Comparison of ENCODE assay signal across 7 mouse cellular contexts in the genomic region with DNA sequence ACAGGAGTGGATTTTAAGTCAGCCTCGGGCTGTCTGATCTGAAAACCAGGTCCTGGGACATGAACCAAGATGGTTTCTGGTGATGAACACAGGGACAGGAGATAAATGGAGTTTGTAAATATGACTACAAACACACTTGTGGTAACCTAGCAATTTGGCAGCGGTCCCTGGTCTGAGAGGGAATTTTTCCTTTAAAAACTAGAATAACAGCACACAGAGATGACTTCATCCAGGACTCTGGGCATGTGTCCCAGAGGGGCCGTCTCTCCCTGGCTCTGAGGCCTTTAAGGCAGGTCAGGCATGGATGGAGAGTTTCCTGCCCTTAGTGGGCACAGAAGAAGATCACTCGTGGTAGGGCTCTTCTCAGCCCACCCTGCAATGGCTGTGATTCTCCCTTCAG.
DNase-seq lines count a peak whose midpoint lies in the region; ATAC-seq and TF ChIP-seq lines count a peak whose summit lies in the region.

No protein-coding gene starts in this region.

- H3K27me3 ChIP-seq in midbrain, postnatal 0 days (ENCODE audit: insufficient read depth, low read length) = no peaks in the 10 kb centered on the region
- no peaks in the 10 kb centered on the region for H3K27me3 ChIP-seq in midbrain, embryonic 13.5 days
- H3K27me3 ChIP-seq in heart, postnatal 0 days (ENCODE audit: control insufficient read depth, insufficient read depth, low read length) = no peaks in the 10 kb centered on the region
- no peaks in the 10 kb centered on the region for H3K27me3 ChIP-seq in lung, embryonic 15.5 days
- no peaks in the 10 kb centered on the region for H3K27me3 ChIP-seq in forebrain, embryonic 16.5 days (replicated peaks; ENCODE audit: control insufficient read depth, insufficient read depth, low read length)

- H3K36me3 ChIP-seq in midbrain, postnatal 0 days (ENCODE audit: insufficient read depth, low read length) = no peaks in the 10 kb centered on the region
- H3K36me3 ChIP-seq in midbrain, embryonic 13.5 days = no peaks in the 10 kb centered on the region
- H3K36me3 ChIP-seq in heart, postnatal 0 days (replicated peaks; ENCODE audit: control insufficient read depth, insufficient read depth, low read length) = no peaks in the 10 kb centered on the region
- no peaks in the 10 kb centered on the region for H3K36me3 ChIP-seq in lung, embryonic 15.5 days
- H3K36me3 ChIP-seq in forebrain, embryonic 16.5 days (ENCODE audit: control insufficient read depth, insufficient read depth) = no peaks in the 10 kb centered on the region

- DNase-seq in midbrain, postnatal 0 days (ENCODE audit: low spot score) = peak; percentile 80
- peak; percentile 2 for DNase-seq in cerebellum, adult 9-10 months
- peak; percentile 65 for DNase-seq in heart, postnatal 0 days (ENCODE audit: low spot score)
- DNase-seq in urinary bladder, postnatal 4 days (ENCODE audit: low spot score in 2 of 2) = peak; percentile 73 to 82

- WGBS in midbrain, postnatal 0 days = 69% methylated on average over 4 of the region's 4 CpGs
- 79% methylated on average over 4 of the region's 4 CpGs for WGBS in midbrain, embryonic 13.5 days
- WGBS in heart, postnatal 0 days = 37% methylated on average over 4 of the region's 4 CpGs
- WGBS in lung, embryonic 15.5 days = 32% methylated on average over 4 of the region's 4 CpGs
- 55% methylated on average over 4 of the region's 4 CpGs for WGBS in forebrain, embryonic 16.5 days

- TF ChIP-seq CTCF in midbrain, postnatal 0 days (IDR thresholded peaks at IDR 0.05) = no peak
- no peak for TF ChIP-seq CTCF in heart, postnatal 0 days (IDR thresholded peaks at IDR 0.05; ENCODE audit: low read depth)

- H3K9me3 ChIP-seq in midbrain, postnatal 0 days (ENCODE audit: low read length) = no peaks in the 10 kb centered on the region
- no peaks in the 10 kb centered on the region for H3K9me3 ChIP-seq in midbrain, embryonic 13.5 days
- no peaks in the 10 kb centered on the region for H3K9me3 ChIP-seq in heart, postnatal 0 days (replicated peaks; ENCODE audit: control insufficient read depth, low read length)
- no peaks in the 10 kb centered on the region for H3K9me3 ChIP-seq in lung, embryonic 15.5 days
- no peaks in the 10 kb centered on the region for H3K9me3 ChIP-seq in forebrain, embryonic 16.5 days (ENCODE audit: control insufficient read depth, low read length)

- no peak overlapping the region for H3K4me2 ChIP-seq in midbrain, postnatal 0 days (ENCODE audit: low read depth, low read length, poor library complexity, severe bottlenecking)
- no peak overlapping the region for H3K4me2 ChIP-seq in midbrain, embryonic 13.5 days (replicated peaks)
- H3K4me2 ChIP-seq in heart, postnatal 0 days (ENCODE audit: low read depth, low read length) = no peak overlapping the region
- no peak overlapping the region for H3K4me2 ChIP-seq in lung, embryonic 15.5 days
- no peak overlapping the region for H3K4me2 ChIP-seq in forebrain, embryonic 16.5 days (ENCODE audit: low read length)

- H3K4me3 ChIP-seq in midbrain, postnatal 0 days (ENCODE audit: low read depth, low read length) = no peak overlapping the region
- H3K4me3 ChIP-seq in midbrain, embryonic 13.5 days (replicated peaks) = no peak overlapping the region
- no peak overlapping the region for H3K4me3 ChIP-seq in heart, postnatal 0 days (ENCODE audit: low read depth, low read length)
- no peak overlapping the region for H3K4me3 ChIP-seq in lung, embryonic 15.5 days
- H3K4me3 ChIP-seq in forebrain, embryonic 16.5 days (replicated peaks; ENCODE audit: low read length) = no peak overlapping the region

- H3K4me1 ChIP-seq in midbrain, postnatal 0 days (ENCODE audit: insufficient read depth, low read length) = no peaks in the 10 kb centered on the region
- no peaks in the 10 kb centered on the region for H3K4me1 ChIP-seq in midbrain, embryonic 13.5 days (replicated peaks)
- H3K4me1 ChIP-seq in heart, postnatal 0 days (ENCODE audit: control insufficient read depth, insufficient read depth) = no peaks in the 10 kb centered on the region
- H3K4me1 ChIP-seq in lung, embryonic 15.5 days = peaks cover 8% of the 10 kb centered on the region; the same call in 1 of the 2 replicates
- no peaks in the 10 kb centered on the region for H3K4me1 ChIP-seq in forebrain, embryonic 16.5 days (replicated peaks; ENCODE audit: control insufficient read depth, insufficient read depth, low read length)

- H3K27ac ChIP-seq in midbrain, postnatal 0 days (ENCODE audit: low read depth, low read length) = no peak overlapping the region
- H3K27ac ChIP-seq in midbrain, embryonic 13.5 days = no peak overlapping the region
- peak overlapping the region; percentile 51; the same call in 1 of the 2 replicates for H3K27ac ChIP-seq in heart, postnatal 0 days (ENCODE audit: low read depth)
- H3K27ac ChIP-seq in lung, embryonic 15.5 days = peak overlapping the region; percentile 21; the same call in 1 of the 2 replicates
- H3K27ac ChIP-seq in forebrain, embryonic 16.5 days (ENCODE audit: low read length) = no peak overlapping the region

- no peak overlapping the region for H3K9ac ChIP-seq in midbrain, postnatal 0 days (replicated peaks; ENCODE audit: low read length, poor library complexity, severe bottlenecking)
- H3K9ac ChIP-seq in midbrain, embryonic 13.5 days (replicated peaks) = no peak overlapping the region
- no peak overlapping the region for H3K9ac ChIP-seq in heart, postnatal 0 days (replicated peaks; ENCODE audit: low read depth, low read length)
- no peak overlapping the region for H3K9ac ChIP-seq in lung, embryonic 15.5 days
- no peak overlapping the region for H3K9ac ChIP-seq in forebrain, embryonic 16.5 days (replicated peaks; ENCODE audit: low read depth, low read length)

- ATAC-seq in midbrain, postnatal 0 days (ENCODE audit: low FRiP score) = no peak; the same call in 1 of the 2 replicates
- no peak for ATAC-seq in midbrain, embryonic 13.5 days
- ATAC-seq in heart, postnatal 0 days (ENCODE audit: insufficient read depth, low read depth) = peak; percentile 64
- peak; percentile 86; the same call in 1 of the 2 replicates for ATAC-seq in lung, embryonic 15.5 days (ENCODE audit: borderline replicate concordance, extremely low read depth, low FRiP score, low TSS enrichment)
- no peak for ATAC-seq in forebrain, embryonic 16.5 days

- no peak for TF ChIP-seq EP300 in heart, postnatal 0 days (IDR thresholded peaks at IDR 0.05; ENCODE audit: low read depth)

Comparison
In these comparisons a context has a peak if more than half of its experiments do, and no peak if none do; other contexts are left out.
1. ATAC-seq: peak in heart, postnatal 0 days (single experiment) and lung, embryonic 15.5 days (single experiment); none in midbrain, postnatal 0 days (single experiment), midbrain, embryonic 13.5 days (single experiment) and forebrain, embryonic 16.5 days (single experiment).
2. DNase-seq: peak in every context shown above with its lines; median percentile 80 in midbrain, postnatal 0 days; 78 in urinary bladder, postnatal 4 days; 65 in heart, postnatal 0 days; 2 in cerebellum, adult 9-10 months.
3. H3K27ac ChIP-seq: peak in heart, postnatal 0 days (single experiment) and lung, embryonic 15.5 days (single experiment); none in midbrain, postnatal 0 days (single experiment), midbrain, embryonic 13.5 days (single experiment) and forebrain, embryonic 16.5 days (single experiment).